Mouse (Mus musculus) embryonic facial prominence, embryonic 11.5 days (tissue): Measurements from ENCODE around the gene Psmd12. TPM values are rescaled to one million over a fixed set of nuclear protein-coding genes. Genes with fewer than 3 reads are reported as not detected.

Source experiments
- ATAC-seq: fragments of 200-750 bp; cut with Nextera tagmentation; replicated peaks from 2 replicates; pipeline ENCODE4 v1.8.0; 2017; ENCODE audit warnings: low read depth; ENCODE audit not compliant: insufficient number of reproducible peaks, low FRiP score, low TSS enrichment
- DNase-seq: peaks from one replicate; pipeline ENCODE4 v3.0.0-alpha.2; 2015; ENCODE audit warnings: low spot score
- H3K27ac ChIP-seq: fragments of 300-500 bp; sonication (generic); replicated peaks from 2 replicates; pipeline ENCODE4 v1.5.1; 2014; ENCODE audit warnings: mild to moderate bottlenecking, low read depth, low read length, control low read depth
- H3K27me3 ChIP-seq: fragments of 300-500 bp; sonication (generic); 2 replicates; pipeline ENCODE4 v1.6.1; 2014; ENCODE audit warnings: mild to moderate bottlenecking, low read length, moderate library complexity, mixed read lengths; ENCODE audit not compliant: control insufficient read depth, insufficient read depth
- H3K36me3 ChIP-seq: fragments of 300-500 bp; sonication (generic); replicated peaks from 2 replicates; pipeline ENCODE4 v1.6.1; 2014; ENCODE audit warnings: low read depth, mild to moderate bottlenecking, low read length, moderate library complexity, mixed read lengths; ENCODE audit not compliant: control insufficient read depth, insufficient read depth
- H3K4me1 ChIP-seq: fragments of 300-500 bp; sonication (generic); 2 replicates; pipeline ENCODE4 v1.6.1; 2014; ENCODE audit warnings: low read length, mixed read lengths; ENCODE audit not compliant: control insufficient read depth, insufficient read depth
- H3K4me2 ChIP-seq: fragments of 300-500 bp; sonication (generic); 2 replicates; pipeline ENCODE4 v1.6.1; 2014; ENCODE audit warnings: low read depth, mild to moderate bottlenecking, control low read depth, low read length, moderate library complexity
- H3K4me3 ChIP-seq: fragments of 300-500 bp; sonication (generic); 2 replicates; pipeline ENCODE4 v1.5.1; 2014; ENCODE audit warnings: low read depth, low read length, control low read depth
- H3K9ac ChIP-seq: fragments of 300-500 bp; sonication (generic); replicated peaks from 2 replicates; pipeline ENCODE4 v1.6.1; 2014; ENCODE audit warnings: mild to moderate bottlenecking, control low read depth, low read length
- H3K9me3 ChIP-seq: fragments of 300-500 bp; sonication (generic); replicated peaks from 2 replicates; pipeline ENCODE4 v1.6.1; 2016; ENCODE audit warnings: mild to moderate bottlenecking, low read length, inconsistent platforms, mixed read lengths; ENCODE audit not compliant: control insufficient read depth
- WGBS: fragments of 180-500 bp; shearing (Covaris S2); extraction: QIAGEN DNeasy Blood & Tissue Kit; methylation state at CpG from one replicate; pipeline ENCODE4 v1.1.7; 2014; 5-methylcytosine and 5-hydroxymethylcytosine counted together
- polyA plus RNA-seq: library from polyadenylated mRNA; unstranded; fragments of >200 nt; fragmentation: Nextera tagmentation; extraction: Ambion mirVana; gene quantifications from 2 replicates; pipeline ENCODE4 v1.2.1, GENCODE M21; 2014

Gene Psmd12
- polyA plus RNA-seq, 1 experiment from 2014 or later, result 238 TPM

- H3K9ac ChIP-seq, result no peak overlapping the region
- no peak overlapping the region for H3K4me3 ChIP-seq
- H3K4me1 ChIP-seq, result no peaks in the 10 kb centered on the region
- no peak overlapping the region for H3K27ac ChIP-seq
- no peak for DNase-seq
- H3K4me2 ChIP-seq, result no peak overlapping the region
- WGBS, result 54% methylated on average over 19 of the region's 19 CpGs
- ATAC-seq, result no peak
- H3K36me3 ChIP-seq, result no peaks in the 10 kb centered on the region
- H3K9me3 ChIP-seq, result no peaks in the 10 kb centered on the region
- H3K27me3 ChIP-seq, result no peaks in the 10 kb centered on the region
These were observed 24.5 kb upstream of the Psmd12 start for GRCm38 (mm10) chr11:107454546-107455462.

GRCm38 (mm10) chr11:107457282-107457681 is 22.0 kb upstream of the Psmd12 start:
- Histone ChIP-seq H3K4me2 (no peak overlapping the region), H3K27ac (no peak overlapping the region), H3K36me3 (no peaks in the 10 kb centered on the region), H3K27me3 (no peaks in the 10 kb centered on the region), H3K9me3 (no peaks in the 10 kb centered on the region), H3K4me1 (no peaks in the 10 kb centered on the region), H3K9ac (no peak overlapping the region), H3K4me3 (no peak overlapping the region)
- DNase-seq (no peak), ATAC-seq (no peak)
- WGBS, result 86% methylated on average over 3 of the region's 3 CpGs

- 82% methylated on average over 12 of the region's 12 CpGs for WGBS
- H3K27me3 ChIP-seq, result no peaks in the 10 kb centered on the region
- no peak overlapping the region for H3K27ac ChIP-seq
- no peak overlapping the region for H3K4me3 ChIP-seq
- no peak overlapping the region for H3K4me2 ChIP-seq
- no peak overlapping the region for H3K9ac ChIP-seq
- DNase-seq (no peak), ATAC-seq (no peak)
- H3K4me1 ChIP-seq, result no peaks in the 10 kb centered on the region
- no peaks in the 10 kb centered on the region for H3K9me3 ChIP-seq
- H3K36me3 ChIP-seq, result no peaks in the 10 kb centered on the region
These were observed 21.0 kb upstream of the Psmd12 start for GRCm38 (mm10) chr11:107458286-107458685.

- Histone ChIP-seq H3K9me3 (no peaks in the 10 kb centered on the region), H3K4me1 (no peaks in the 10 kb centered on the region), H3K4me2 (no peak overlapping the region), H3K27me3 (no peaks in the 10 kb centered on the region), H3K4me3 (no peak overlapping the region), H3K36me3 (no peaks in the 10 kb centered on the region), H3K27ac (no peak overlapping the region), H3K9ac (no peak overlapping the region)
- DNase-seq (no peak), ATAC-seq (no peak)
- 91% methylated on average over 7 of the region's 7 CpGs for WGBS
These were observed 20.3 kb upstream of the Psmd12 start for GRCm38 (mm10) chr11:107458986-107459385.

GRCm38 (mm10) chr11:107459828-107460227 is 19.5 kb upstream of the Psmd12 start:
- Histone ChIP-seq H3K36me3 (no peaks in the 10 kb centered on the region), H3K27ac (no peak overlapping the region), H3K4me3 (no peak overlapping the region), H3K4me2 (no peak overlapping the region), H3K9me3 (no peaks in the 10 kb centered on the region), H3K4me1 (no peaks in the 10 kb centered on the region), H3K27me3 (no peaks in the 10 kb centered on the region), H3K9ac (no peak overlapping the region)
- 73% methylated on average over 7 of the region's 7 CpGs for WGBS
- no peak for ATAC-seq
- no peak for DNase-seq

- ATAC-seq, result no peak
- Histone ChIP-seq H3K9me3 (no peaks in the 10 kb centered on the region), H3K9ac (no peak overlapping the region), H3K4me3 (no peak overlapping the region), H3K27ac (no peak overlapping the region), H3K27me3 (no peaks in the 10 kb centered on the region), H3K4me1 (no peaks in the 10 kb centered on the region), H3K4me2 (no peak overlapping the region), H3K36me3 (no peaks in the 10 kb centered on the region)
- no peak for DNase-seq
- WGBS, result 93% methylated on average over 3 of the region's 3 CpGs
These were observed 16.8 kb upstream of the Psmd12 start for GRCm38 (mm10) chr11:107462478-107462877.

- H3K36me3 ChIP-seq, result no peaks in the 10 kb centered on the region
- H3K9ac ChIP-seq, result no peak overlapping the region
- no peak overlapping the region for H3K4me2 ChIP-seq
- DNase-seq (no peak), ATAC-seq (no peak)
- no peaks in the 10 kb centered on the region; the same call in 1 of the 2 replicates for H3K4me1 ChIP-seq
- no peaks in the 10 kb centered on the region for H3K27me3 ChIP-seq
- WGBS, result 84% methylated on average over 12 of the region's 12 CpGs
- H3K4me3 ChIP-seq, result no peak overlapping the region
- H3K27ac ChIP-seq, result no peak overlapping the region
- no peaks in the 10 kb centered on the region for H3K9me3 ChIP-seq
These were observed 16.0 kb upstream of the Psmd12 start for GRCm38 (mm10) chr11:107463251-107463681.

GRCm38 (mm10) chr11:107464141-107464540 is 15.1 kb upstream of the Psmd12 start:
- Histone ChIP-seq H3K4me2 (no peak overlapping the region), H3K36me3 (no peaks in the 10 kb centered on the region), H3K4me1 (no peaks in the 10 kb centered on the region; the same call in 1 of the 2 replicates), H3K9ac (no peak overlapping the region), H3K27ac (no peak overlapping the region), H3K4me3 (no peak overlapping the region), H3K9me3 (no peaks in the 10 kb centered on the region), H3K27me3 (no peaks in the 10 kb centered on the region)
- ATAC-seq, result no peak
- no peak for DNase-seq
- 50% methylated on average over 6 of the region's 6 CpGs for WGBS
